Mouse (Mus musculus): ENCODE data around the gene Mpped2. TPM values are rescaled to one million over a fixed set of nuclear protein-coding genes. Genes with fewer than 3 reads are reported as not detected.

Mpped2 gene
- polyA plus RNA-seq, 1 experiment = not detected

GRCm38 (mm10) chr2:106865148-106865786, 172.2 kb downstream of the Mpped2 start:
- Histone ChIP-seq H3K36me3 (ENCODE audit: control insufficient read depth, insufficient read depth) (no peaks in the 10 kb centered on the region), H3K4me2 (ENCODE audit: low read depth) (no peak overlapping the region), H3ac (ENCODE audit: control insufficient read depth, insufficient read length) (no peak overlapping the region), H3K27me3 (ENCODE audit: control insufficient read depth, insufficient read depth, insufficient read length) (no peaks in the 10 kb centered on the region), H3K79me2 (ENCODE audit: control insufficient read depth, insufficient read depth) (no peaks in the 10 kb centered on the region), H3K4me3 (no peak overlapping the region)
- TF ChIP-seq E2F4 (IDR thresholded peaks at IDR 0.05; ENCODE audit: insufficient read depth) (no peak), MAX (IDR thresholded peaks at IDR 0.05; ENCODE audit: low read depth) (no peak), MYOD1 (IDR thresholded peaks at IDR 0.05; ENCODE audit: control insufficient read depth in 1 of 3, insufficient read length in 2 of 3, low read depth in 2 of 3) (no peak), POLR2AphosphoS2 (IDR thresholded peaks at IDR 0.05; ENCODE audit: insufficient read length, low read depth) (no peak), USF1 (IDR thresholded peaks at IDR 0.05; ENCODE audit: low read depth) (no peak), CEBPB (IDR thresholded peaks at IDR 0.05; ENCODE audit: insufficient read depth, poor library complexity, severe bottlenecking) (no peak), TCF3 (IDR thresholded peaks at IDR 0.05; ENCODE audit: insufficient read length, low read depth) (no peak), REST (IDR thresholded peaks at IDR 0.05; ENCODE audit: insufficient read depth, insufficient read length) (no peak), TCF12 (IDR thresholded peaks at IDR 0.05; ENCODE audit: insufficient read depth, poor library complexity, severe bottlenecking) (no peak), MYOG (IDR thresholded peaks at IDR 0.05; ENCODE audit: control insufficient read depth in 1 of 3, insufficient read depth in 1 of 3, insufficient read length in 2 of 3, low read depth in 2 of 3) (no peak), POLR2A (IDR thresholded peaks at IDR 0.05; ENCODE audit: insufficient read length, low read depth) (no peak), SRF (IDR thresholded peaks at IDR 0.05; ENCODE audit: control insufficient read depth, insufficient read length, low read depth) (no peak)

DNA sequence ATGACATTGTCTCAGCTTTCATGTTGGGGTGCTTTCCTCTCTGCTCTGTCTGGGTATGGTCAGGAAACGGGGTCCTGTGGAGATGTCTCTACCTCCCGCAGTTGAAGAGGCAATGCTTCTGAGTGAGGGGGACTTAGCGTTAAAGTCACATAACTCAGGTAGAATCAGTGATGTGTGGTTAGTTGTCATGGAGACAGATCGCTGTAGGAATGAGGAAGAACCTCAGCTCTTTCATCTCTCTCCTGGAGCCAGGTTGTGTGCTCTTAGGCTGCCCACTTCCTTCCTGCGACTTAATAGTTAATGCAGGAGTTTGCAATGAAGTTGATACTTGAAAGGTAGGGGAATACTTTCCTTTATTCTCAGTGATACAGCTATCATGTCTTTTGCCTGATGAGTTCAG, 173.2 kb downstream of the Mpped2 start:
- no peaks in the 10 kb centered on the region for H3K27me3 ChIP-seq (ENCODE audit: control insufficient read depth, insufficient read depth, insufficient read length)
- no peak overlapping the region for H3K4me3 ChIP-seq
- H3K79me2 ChIP-seq (ENCODE audit: control insufficient read depth, insufficient read depth) = no peaks in the 10 kb centered on the region
- no peak overlapping the region for H3ac ChIP-seq (ENCODE audit: control insufficient read depth, insufficient read length)
- no peaks in the 10 kb centered on the region for H3K36me3 ChIP-seq (ENCODE audit: control insufficient read depth, insufficient read depth)
- no peak overlapping the region for H3K4me2 ChIP-seq (ENCODE audit: low read depth)
- no peak for TF ChIP-seq POLR2AphosphoS2 (IDR thresholded peaks at IDR 0.05; ENCODE audit: insufficient read length, low read depth)
- TF ChIP-seq USF1 (IDR thresholded peaks at IDR 0.05; ENCODE audit: low read depth) = no peak
- no peak for TF ChIP-seq SRF (IDR thresholded peaks at IDR 0.05; ENCODE audit: control insufficient read depth, insufficient read length, low read depth)
- no peak for TF ChIP-seq MYOD1 (IDR thresholded peaks at IDR 0.05; ENCODE audit: control insufficient read depth in 1 of 3, insufficient read length in 2 of 3, low read depth in 2 of 3)
- TF ChIP-seq TCF12 (IDR thresholded peaks at IDR 0.05; ENCODE audit: insufficient read depth, poor library complexity, severe bottlenecking) = no peak
- TF ChIP-seq POLR2A (IDR thresholded peaks at IDR 0.05; ENCODE audit: insufficient read length, low read depth) = no peak
- no peak for TF ChIP-seq MAX (IDR thresholded peaks at IDR 0.05; ENCODE audit: low read depth)
- no peak for TF ChIP-seq CEBPB (IDR thresholded peaks at IDR 0.05; ENCODE audit: insufficient read depth, poor library complexity, severe bottlenecking)
- TF ChIP-seq MYOG (IDR thresholded peaks at IDR 0.05; ENCODE audit: control insufficient read depth in 1 of 3, insufficient read depth in 1 of 3, insufficient read length in 2 of 3, low read depth in 2 of 3) = no peak
- TF ChIP-seq TCF3 (IDR thresholded peaks at IDR 0.05; ENCODE audit: insufficient read length, low read depth) = no peak
- no peak for TF ChIP-seq REST (IDR thresholded peaks at IDR 0.05; ENCODE audit: insufficient read depth, insufficient read length)
- no peak for TF ChIP-seq E2F4 (IDR thresholded peaks at IDR 0.05; ENCODE audit: insufficient read depth)

DNA sequence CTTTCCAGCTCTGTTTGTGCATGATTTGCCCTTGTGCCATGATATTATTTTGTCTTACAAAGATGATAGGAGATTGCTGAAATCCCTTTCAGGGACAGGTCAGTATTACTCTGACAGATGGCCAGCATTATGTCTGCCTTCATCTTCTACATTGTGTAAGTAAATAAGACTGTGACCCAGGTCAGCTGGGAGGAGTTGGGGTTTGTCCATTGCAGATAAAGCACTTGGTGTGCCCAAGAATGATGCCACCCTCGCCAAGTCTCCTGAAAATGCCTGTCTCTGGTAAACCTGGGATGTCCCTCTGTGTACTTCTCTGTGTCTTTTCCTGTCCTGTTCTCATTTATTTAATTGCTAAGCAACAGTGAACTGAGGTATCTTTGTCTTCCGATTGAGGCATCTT, 177.8 kb downstream of the Mpped2 start:
- Histone ChIP-seq H3K79me2 (ENCODE audit: control insufficient read depth, insufficient read depth) (no peaks in the 10 kb centered on the region), H3K36me3 (ENCODE audit: control insufficient read depth, insufficient read depth) (no peaks in the 10 kb centered on the region), H3K27me3 (ENCODE audit: control insufficient read depth, insufficient read depth, insufficient read length) (no peaks in the 10 kb centered on the region), H3K4me3 (no peak overlapping the region), H3K4me2 (ENCODE audit: low read depth) (no peak overlapping the region), H3ac (ENCODE audit: control insufficient read depth, insufficient read length) (no peak overlapping the region)
- TF ChIP-seq MYOG (IDR thresholded peaks at IDR 0.05; ENCODE audit: control insufficient read depth in 1 of 3, insufficient read depth in 1 of 3, insufficient read length in 2 of 3, low read depth in 2 of 3) = no peak
- TF ChIP-seq CEBPB (IDR thresholded peaks at IDR 0.05; ENCODE audit: insufficient read depth, poor library complexity, severe bottlenecking) = no peak
- TF ChIP-seq POLR2A (IDR thresholded peaks at IDR 0.05; ENCODE audit: insufficient read length, low read depth) = no peak
- TF ChIP-seq SRF (IDR thresholded peaks at IDR 0.05; ENCODE audit: control insufficient read depth, insufficient read length, low read depth) = no peak
- no peak for TF ChIP-seq MAX (IDR thresholded peaks at IDR 0.05; ENCODE audit: low read depth)
- no peak for TF ChIP-seq TCF3 (IDR thresholded peaks at IDR 0.05; ENCODE audit: insufficient read length, low read depth)
- TF ChIP-seq REST (IDR thresholded peaks at IDR 0.05; ENCODE audit: insufficient read depth, insufficient read length) = no peak
- no peak for TF ChIP-seq MYOD1 (IDR thresholded peaks at IDR 0.05; ENCODE audit: control insufficient read depth in 1 of 3, insufficient read length in 2 of 3, low read depth in 2 of 3)

GRCm38 (mm10) chr2:106873166-106873565, 180.1 kb downstream of the Mpped2 start:
- Histone ChIP-seq H3K27me3 (ENCODE audit: control insufficient read depth, insufficient read depth, insufficient read length) (no peaks in the 10 kb centered on the region), H3K4me3 (no peak overlapping the region), H3K36me3 (ENCODE audit: control insufficient read depth, insufficient read depth) (no peaks in the 10 kb centered on the region), H3K79me2 (ENCODE audit: control insufficient read depth, insufficient read depth) (no peaks in the 10 kb centered on the region), H3K4me2 (ENCODE audit: low read depth) (no peak overlapping the region), H3ac (ENCODE audit: control insufficient read depth, insufficient read length) (no peak overlapping the region)
- TF ChIP-seq MYOD1 (IDR thresholded peaks at IDR 0.05; ENCODE audit: control insufficient read depth in 1 of 3, insufficient read length in 2 of 3, low read depth in 2 of 3) = no peak
- TF ChIP-seq REST (IDR thresholded peaks at IDR 0.05; ENCODE audit: insufficient read depth, insufficient read length) = no peak
- no peak for TF ChIP-seq POLR2A (IDR thresholded peaks at IDR 0.05; ENCODE audit: insufficient read length, low read depth)
- no peak for TF ChIP-seq CEBPB (IDR thresholded peaks at IDR 0.05; ENCODE audit: insufficient read depth, poor library complexity, severe bottlenecking)
- TF ChIP-seq E2F4 (IDR thresholded peaks at IDR 0.05; ENCODE audit: insufficient read depth) = no peak
- TF ChIP-seq USF1 (IDR thresholded peaks at IDR 0.05; ENCODE audit: low read depth) = no peak
- no peak for TF ChIP-seq TCF3 (IDR thresholded peaks at IDR 0.05; ENCODE audit: insufficient read length, low read depth)
- no peak for TF ChIP-seq TCF12 (IDR thresholded peaks at IDR 0.05; ENCODE audit: insufficient read depth, poor library complexity, severe bottlenecking)

Data from myocyte (in vitro differentiated cells).